Mouse (Mus musculus) lung, adult 2 months (tissue): ENCODE measurements around the gene Cyp2c55.

Source experiments
- CTCF ChIP-seq: fragments of 200-500 bp; IDR thresholded peaks from 2 replicates; pipeline ENCODE4 v1.5.1; 2011; ENCODE audit warnings: mild to moderate bottlenecking, low read length, control low read depth; ENCODE audit not compliant: insufficient read depth
- POLR2A ChIP-seq: fragments of 200-500 bp; IDR thresholded peaks from 2 replicates; pipeline ENCODE4 v1.6.1; 2011; ENCODE audit warnings: low read depth, mild to moderate bottlenecking, control low read depth, low read length, borderline replicate concordance; ENCODE audit errors: extremely low read depth

- TF ChIP-seq CTCF (no peak), POLR2A (no peak)
Observed at GRCm38 (mm10) chr19:38972581-38972980, 34.2 kb upstream of the Cyp2c55 start.
